Mouse (Mus musculus) hindbrain, embryonic 16.5 days (tissue): ENCODE data around the gene Mgme1. TPM values are rescaled to one million over a fixed set of nuclear protein-coding genes. Genes with fewer than 3 reads are reported as not detected.

ENCODE experiments used
- ATAC-seq: fragments of 200-750 bp; cut with Nextera tagmentation; 2 replicates; pipeline ENCODE4 v1.8.0; 2017; ENCODE audit warnings: moderate TSS enrichment, moderate library complexity
- H3K27ac ChIP-seq: fragments of 300-500 bp; sonication (generic); 2 replicates; pipeline ENCODE4 v1.5.1; 2014; ENCODE audit warnings: low read depth, mild to moderate bottlenecking, control low read depth, low read length, moderate library complexity
- H3K27me3 ChIP-seq: fragments of 300-500 bp; sonication (generic); replicated peaks from 2 replicates; pipeline ENCODE4 v1.6.1; 2014; ENCODE audit warnings: low read length; ENCODE audit not compliant: control insufficient read depth, insufficient read depth
- H3K36me3 ChIP-seq: fragments of 300-500 bp; sonication (generic); 2 replicates; pipeline ENCODE4 v1.6.1; 2014; ENCODE audit warnings: mild to moderate bottlenecking, low read length, moderate library complexity, mixed read lengths; ENCODE audit not compliant: control insufficient read depth, insufficient read depth
- H3K4me1 ChIP-seq: fragments of 300-500 bp; sonication (generic); 2 replicates; pipeline ENCODE4 v1.6.1; 2014; ENCODE audit warnings: low read depth, low read length; ENCODE audit not compliant: control insufficient read depth, insufficient read depth
- H3K4me2 ChIP-seq: fragments of 300-500 bp; sonication (generic); 2 replicates; pipeline ENCODE4 v1.6.1; 2014; ENCODE audit warnings: mild to moderate bottlenecking, low read length, control low read depth, moderate library complexity
- H3K4me3 ChIP-seq: fragments of 300-500 bp; sonication (generic); 2 replicates; pipeline ENCODE4 v1.5.1; 2014; ENCODE audit warnings: mild to moderate bottlenecking, low read length, control low read depth, moderate library complexity
- H3K9ac ChIP-seq: fragments of 300-500 bp; sonication (generic); 2 replicates; pipeline ENCODE4 v1.6.1; 2014; ENCODE audit warnings: low read depth, mild to moderate bottlenecking, control low read depth, low read length, moderate library complexity
- H3K9me3 ChIP-seq: fragments of 300-500 bp; sonication (generic); 2 replicates; pipeline ENCODE4 v1.6.1; 2014; ENCODE audit warnings: mild to moderate bottlenecking, low read length, moderate library complexity; ENCODE audit not compliant: control insufficient read depth
- WGBS: fragments of 180-500 bp; shearing (Covaris S2); extraction: QIAGEN DNeasy Blood & Tissue Kit; methylation state at CpG from one replicate; pipeline ENCODE4 v1.1.7; 2014; 5-methylcytosine and 5-hydroxymethylcytosine counted together
- polyA plus RNA-seq: library from polyadenylated mRNA; unstranded; fragments of >200 nt; fragmentation: Nextera tagmentation; extraction: Ambion mirVana; gene quantifications from 2 replicates; pipeline ENCODE4 v1.2.1, GENCODE M21; 2015

Gene Mgme1
- polyA plus RNA-seq, 1 experiment from 2014 or later: 12.4 TPM

- no peak for ATAC-seq
- no peak overlapping the region for H3K4me3 ChIP-seq
- 56% methylated on average over 3 of the region's 3 CpGs for WGBS
- H3K36me3 ChIP-seq: no peaks in the 10 kb centered on the region
- no peak overlapping the region for H3K9ac ChIP-seq
- no peak overlapping the region for H3K27ac ChIP-seq
- no peaks in the 10 kb centered on the region for H3K4me1 ChIP-seq
- no peaks in the 10 kb centered on the region for H3K9me3 ChIP-seq
- no peaks in the 10 kb centered on the region for H3K27me3 ChIP-seq
- no peak overlapping the region for H3K4me2 ChIP-seq
These were observed 34.7 kb upstream of the Mgme1 start for GRCm38 (mm10) chr2:144235776-144236175.

GRCm38 (mm10) chr2:144236791-144237584, 33.5 kb upstream of the Mgme1 start:
- ATAC-seq: no peak
- Histone ChIP-seq H3K4me1 (no peaks in the 10 kb centered on the region), H3K4me3 (no peak overlapping the region), H3K4me2 (no peak overlapping the region), H3K36me3 (no peaks in the 10 kb centered on the region), H3K9ac (no peak overlapping the region), H3K27ac (no peak overlapping the region), H3K9me3 (no peaks in the 10 kb centered on the region), H3K27me3 (no peaks in the 10 kb centered on the region)
- 67% methylated on average over 9 of the region's 9 CpGs for WGBS

- Histone ChIP-seq H3K9ac (no peak overlapping the region), H3K9me3 (no peaks in the 10 kb centered on the region), H3K36me3 (no peaks in the 10 kb centered on the region), H3K4me1 (no peaks in the 10 kb centered on the region), H3K27ac (no peak overlapping the region), H3K4me2 (no peak overlapping the region), H3K4me3 (no peak overlapping the region), H3K27me3 (no peaks in the 10 kb centered on the region)
- 71% methylated on average over 6 of the region's 6 CpGs for WGBS
- ATAC-seq: no peak
These were observed 32.1 kb upstream of the Mgme1 start for GRCm38 (mm10) chr2:144238341-144238740.

GRCm38 (mm10) chr2:144239318-144239717, 31.1 kb upstream of the Mgme1 start:
- WGBS: 73% methylated on average over 2 of the region's 2 CpGs
- Histone ChIP-seq H3K27me3 (no peaks in the 10 kb centered on the region), H3K9me3 (no peaks in the 10 kb centered on the region), H3K4me1 (no peaks in the 10 kb centered on the region), H3K36me3 (no peaks in the 10 kb centered on the region), H3K9ac (no peak overlapping the region), H3K4me3 (no peak overlapping the region), H3K27ac (no peak overlapping the region), H3K4me2 (no peak overlapping the region)
- no peak for ATAC-seq

- H3K27me3 ChIP-seq: no peaks in the 10 kb centered on the region
- no peak overlapping the region for H3K9ac ChIP-seq
- H3K9me3 ChIP-seq: no peaks in the 10 kb centered on the region
- no peak overlapping the region for H3K4me3 ChIP-seq
- H3K4me1 ChIP-seq: no peaks in the 10 kb centered on the region
- no peak overlapping the region for H3K27ac ChIP-seq
- H3K4me2 ChIP-seq: no peak overlapping the region
- ATAC-seq: no peak
- no peaks in the 10 kb centered on the region for H3K36me3 ChIP-seq
- WGBS: 90% methylated on average over 3 of the region's 3 CpGs
These were observed 30.2 kb upstream of the Mgme1 start for GRCm38 (mm10) chr2:144240095-144240899.

GRCm38 (mm10) chr2:144245464-144245863, 25.0 kb upstream of the Mgme1 start:
- Histone ChIP-seq H3K9me3 (no peaks in the 10 kb centered on the region), H3K27me3 (no peaks in the 10 kb centered on the region), H3K27ac (no peak overlapping the region), H3K4me3 (no peak overlapping the region), H3K9ac (no peak overlapping the region), H3K36me3 (peaks cover 14% of the 10 kb centered on the region), H3K4me1 (no peaks in the 10 kb centered on the region; the same call in 1 of the 2 replicates), H3K4me2 (no peak overlapping the region)
- no peak for ATAC-seq
- 73% methylated on average over 7 of the region's 7 CpGs for WGBS

- Histone ChIP-seq H3K4me3 (no peak overlapping the region), H3K4me2 (no peak overlapping the region), H3K27me3 (no peaks in the 10 kb centered on the region), H3K27ac (no peak overlapping the region), H3K9ac (no peak overlapping the region), H3K4me1 (no peaks in the 10 kb centered on the region; the same call in 1 of the 2 replicates), H3K36me3 (peaks cover 20% of the 10 kb centered on the region), H3K9me3 (no peaks in the 10 kb centered on the region)
- ATAC-seq: no peak
- 79% methylated on average over 2 of the region's 2 CpGs for WGBS
These were observed 24.2 kb upstream of the Mgme1 start for GRCm38 (mm10) chr2:144246270-144246669.

GRCm38 (mm10) chr2:144247337-144247978, 23.0 kb upstream of the Mgme1 start:
- ATAC-seq: no peak
- Histone ChIP-seq H3K36me3 (peaks cover 25% of the 10 kb centered on the region), H3K9ac (no peak overlapping the region), H3K27ac (0 out of 2 replicates have a peak overlapping the region, but pooled peaks have one; percentile 34), H3K27me3 (no peaks in the 10 kb centered on the region), H3K4me3 (no peak overlapping the region), H3K9me3 (no peaks in the 10 kb centered on the region), H3K4me2 (no peak overlapping the region), H3K4me1 (no peaks in the 10 kb centered on the region; the same call in 1 of the 2 replicates)
- 46% methylated on average over 5 of the region's 5 CpGs for WGBS
